Mouse (Mus musculus): ENCODE measurements around the gene Rab20. TPM values are rescaled to one million over a fixed set of nuclear protein-coding genes. Genes with fewer than 3 reads are reported as not detected.

Rab20 gene
- polyA plus RNA-seq, 1 experiment = 1.6 TPM

DNA sequence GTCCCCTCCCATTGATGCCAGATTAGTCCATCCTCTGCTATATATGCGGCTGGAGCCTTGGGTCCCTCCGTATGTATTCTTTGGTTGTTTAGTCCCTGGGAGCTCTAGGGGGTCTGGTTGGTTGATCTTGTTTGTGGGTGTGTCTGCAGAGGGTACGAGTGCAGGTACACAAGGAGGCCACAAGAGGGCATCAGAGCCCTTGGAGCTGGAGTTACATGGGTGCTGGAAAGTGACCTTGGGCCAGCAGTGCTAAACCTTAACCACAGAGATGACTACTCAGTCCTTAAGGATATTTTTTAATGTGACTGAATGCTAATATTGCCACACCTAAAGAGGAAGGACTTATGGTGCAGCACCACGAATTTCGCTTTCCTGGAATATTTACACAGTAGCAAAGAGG, 47.8 kb downstream of the Rab20 start:
- Histone ChIP-seq H3K27ac (ENCODE audit: insufficient read depth, low read length) (no peak overlapping the region), H3K9ac (ENCODE audit: low read depth, poor library complexity, severe bottlenecking) (no peak overlapping the region), H3K27me3 (ENCODE audit: control insufficient read depth, insufficient read depth, low read length, poor library complexity, severe bottlenecking) (no peaks in the 10 kb centered on the region), H3K4me1 (ENCODE audit: control insufficient read depth, insufficient read depth, low read length) (no peaks in the 10 kb centered on the region), H3K36me3 (ENCODE audit: control insufficient read depth, insufficient read depth, low read length, poor library complexity, severe bottlenecking) (no peaks in the 10 kb centered on the region), H3K9me3 (replicated peaks; ENCODE audit: control insufficient read depth, insufficient read depth, low read length, poor library complexity, severe bottlenecking) (no peaks in the 10 kb centered on the region), H3K4me3 (ENCODE audit: low read depth, low read length) (no peak overlapping the region)
- TF ChIP-seq CTCF (IDR thresholded peaks at IDR 0.05; ENCODE audit: low read depth, low read length) = peak; percentile 97
- TF ChIP-seq POLR2A (IDR thresholded peaks at IDR 0.05; ENCODE audit: insufficient read depth, low read length) = no peak
- no peak for TF ChIP-seq EP300 (IDR thresholded peaks at IDR 0.05; ENCODE audit: insufficient read depth, low read depth, low read length)

DNA sequence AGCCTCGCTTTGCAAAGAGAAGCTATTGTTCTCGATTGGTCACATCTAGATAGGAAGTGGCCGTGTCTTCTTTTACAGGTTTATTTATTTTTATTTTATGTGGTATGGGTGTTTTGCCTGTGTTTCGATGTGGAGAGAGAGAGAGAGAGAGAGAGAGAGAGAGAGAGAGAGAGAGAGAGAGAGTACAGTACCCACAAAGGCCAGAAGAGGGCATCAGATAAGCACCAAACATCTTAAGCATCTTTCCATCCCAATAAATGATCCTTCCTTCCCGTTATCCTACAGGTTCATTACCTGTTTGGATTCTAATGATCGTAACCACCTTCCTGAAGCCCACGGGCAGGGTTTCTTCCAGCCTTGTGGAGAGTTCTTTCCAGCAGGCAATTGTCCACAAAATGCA, 55.4 kb downstream of the Rab20 start:
- no peaks in the 10 kb centered on the region for H3K36me3 ChIP-seq (ENCODE audit: control insufficient read depth, insufficient read depth, low read length, poor library complexity, severe bottlenecking)

DNA sequence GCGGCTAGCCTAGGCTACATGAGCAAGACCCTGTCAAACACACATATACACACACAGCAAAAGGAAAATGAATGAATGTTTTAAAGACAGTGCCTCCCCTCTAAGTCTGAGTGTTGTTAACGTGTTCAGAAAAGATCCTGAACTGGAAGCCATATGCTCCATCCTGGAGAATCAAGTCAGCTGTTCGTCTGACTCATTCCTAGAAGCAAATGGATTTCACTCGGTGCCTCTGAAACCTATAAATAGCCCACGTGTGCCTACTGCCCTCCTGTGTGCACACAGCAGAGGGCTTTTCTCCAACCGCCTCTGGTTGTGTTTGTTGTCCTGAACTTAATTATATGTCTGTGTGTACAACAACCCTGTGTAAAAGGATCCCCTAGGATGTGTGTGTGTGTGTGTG, 56.5 kb downstream of the Rab20 start:
- no peak for TF ChIP-seq POLR2A (IDR thresholded peaks at IDR 0.05; ENCODE audit: insufficient read depth, low read length)
- TF ChIP-seq EP300 (IDR thresholded peaks at IDR 0.05; ENCODE audit: insufficient read depth, low read depth, low read length) = no peak
- Histone ChIP-seq H3K27ac (ENCODE audit: insufficient read depth, low read length) (no peak overlapping the region), H3K4me1 (ENCODE audit: control insufficient read depth, insufficient read depth, low read length) (no peaks in the 10 kb centered on the region), H3K36me3 (ENCODE audit: control insufficient read depth, insufficient read depth, low read length, poor library complexity, severe bottlenecking) (no peaks in the 10 kb centered on the region), H3K27me3 (ENCODE audit: control insufficient read depth, insufficient read depth, low read length, poor library complexity, severe bottlenecking) (no peaks in the 10 kb centered on the region), H3K9ac (ENCODE audit: low read depth, poor library complexity, severe bottlenecking) (no peak overlapping the region), H3K4me3 (ENCODE audit: low read depth, low read length) (no peak overlapping the region), H3K9me3 (replicated peaks; ENCODE audit: control insufficient read depth, insufficient read depth, low read length, poor library complexity, severe bottlenecking) (no peaks in the 10 kb centered on the region)

More for the DNA sequence above, 55.4 kb downstream of the Rab20 start:
- H3K4me1 ChIP-seq (ENCODE audit: control insufficient read depth, insufficient read depth, low read length) = no peaks in the 10 kb centered on the region
- H3K9me3 ChIP-seq (replicated peaks; ENCODE audit: control insufficient read depth, insufficient read depth, low read length, poor library complexity, severe bottlenecking) = no peaks in the 10 kb centered on the region
- no peak overlapping the region for H3K27ac ChIP-seq (ENCODE audit: insufficient read depth, low read length)
- H3K9ac ChIP-seq (ENCODE audit: low read depth, poor library complexity, severe bottlenecking) = no peak overlapping the region
- TF ChIP-seq CTCF (IDR thresholded peaks at IDR 0.05; ENCODE audit: low read depth, low read length) (no peak), POLR2A (IDR thresholded peaks at IDR 0.05; ENCODE audit: insufficient read depth, low read length) (no peak), EP300 (IDR thresholded peaks at IDR 0.05; ENCODE audit: insufficient read depth, low read depth, low read length) (no peak)
- H3K27me3 ChIP-seq (ENCODE audit: control insufficient read depth, insufficient read depth, low read length, poor library complexity, severe bottlenecking) = no peaks in the 10 kb centered on the region
- no peak overlapping the region for H3K4me3 ChIP-seq (ENCODE audit: low read depth, low read length)

DNA sequence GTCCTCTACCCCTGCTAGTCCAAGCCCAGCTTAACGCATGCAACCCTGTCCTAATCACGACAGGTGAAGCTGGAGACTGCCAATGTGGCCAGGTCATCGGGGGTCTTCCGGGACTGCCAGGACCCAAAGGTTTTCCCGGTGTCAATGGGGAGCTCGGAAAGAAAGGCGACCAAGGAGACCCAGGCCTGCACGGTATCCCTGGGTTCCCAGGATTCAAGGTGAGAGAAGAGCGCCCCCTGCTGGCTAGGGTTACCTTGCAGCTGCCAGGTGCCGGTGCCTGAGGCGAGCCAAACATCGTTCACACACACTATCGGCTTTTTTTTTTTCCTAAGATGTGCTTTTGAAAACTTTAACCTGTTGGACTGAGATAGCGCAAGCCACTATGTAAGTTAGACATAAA, 57.4 kb downstream of the Rab20 start:
- no peak overlapping the region for H3K4me3 ChIP-seq (ENCODE audit: low read depth, low read length)
- no peaks in the 10 kb centered on the region for H3K4me1 ChIP-seq (ENCODE audit: control insufficient read depth, insufficient read depth, low read length)
- no peaks in the 10 kb centered on the region for H3K9me3 ChIP-seq (replicated peaks; ENCODE audit: control insufficient read depth, insufficient read depth, low read length, poor library complexity, severe bottlenecking)
- no peak overlapping the region for H3K27ac ChIP-seq (ENCODE audit: insufficient read depth, low read length)
- no peaks in the 10 kb centered on the region for H3K36me3 ChIP-seq (ENCODE audit: control insufficient read depth, insufficient read depth, low read length, poor library complexity, severe bottlenecking)
- TF ChIP-seq CTCF (IDR thresholded peaks at IDR 0.05; ENCODE audit: low read depth, low read length) (peak; percentile 78), POLR2A (IDR thresholded peaks at IDR 0.05; ENCODE audit: insufficient read depth, low read length) (no peak)
- no peaks in the 10 kb centered on the region for H3K27me3 ChIP-seq (ENCODE audit: control insufficient read depth, insufficient read depth, low read length, poor library complexity, severe bottlenecking)
- no peak overlapping the region for H3K9ac ChIP-seq (ENCODE audit: low read depth, poor library complexity, severe bottlenecking)

DNA sequence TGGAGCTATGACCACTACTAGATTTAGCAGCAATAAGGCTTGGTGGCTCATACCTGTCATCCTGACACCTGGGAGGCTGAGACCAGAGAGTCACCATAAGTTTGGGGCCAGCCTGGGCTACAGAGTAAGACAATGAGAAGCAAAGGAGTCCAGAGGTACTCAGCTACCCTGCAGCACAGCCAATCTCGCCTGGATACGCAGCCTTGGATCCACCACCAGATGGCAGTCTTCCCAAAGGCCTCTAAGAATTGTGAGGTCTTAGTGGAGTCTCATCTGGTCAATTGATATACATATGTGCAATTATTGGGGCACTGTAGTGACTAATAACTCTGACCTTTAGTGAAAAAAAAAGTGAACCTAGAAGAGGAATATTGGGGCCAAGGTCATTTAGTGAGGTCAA, 58.9 kb downstream of the Rab20 start:
- Histone ChIP-seq H3K4me1 (ENCODE audit: control insufficient read depth, insufficient read depth, low read length) (no peaks in the 10 kb centered on the region), H3K36me3 (ENCODE audit: control insufficient read depth, insufficient read depth, low read length, poor library complexity, severe bottlenecking) (no peaks in the 10 kb centered on the region), H3K27me3 (ENCODE audit: control insufficient read depth, insufficient read depth, low read length, poor library complexity, severe bottlenecking) (no peaks in the 10 kb centered on the region), H3K27ac (ENCODE audit: insufficient read depth, low read length) (no peak overlapping the region), H3K9ac (ENCODE audit: low read depth, poor library complexity, severe bottlenecking) (no peak overlapping the region), H3K9me3 (replicated peaks; ENCODE audit: control insufficient read depth, insufficient read depth, low read length, poor library complexity, severe bottlenecking) (no peaks in the 10 kb centered on the region), H3K4me3 (ENCODE audit: low read depth, low read length) (no peak overlapping the region)
- TF ChIP-seq POLR2A (IDR thresholded peaks at IDR 0.05; ENCODE audit: insufficient read depth, low read length) (no peak), CTCF (IDR thresholded peaks at IDR 0.05; ENCODE audit: low read depth, low read length) (peak; percentile 71), EP300 (IDR thresholded peaks at IDR 0.05; ENCODE audit: insufficient read depth, low read depth, low read length) (no peak)

DNA sequence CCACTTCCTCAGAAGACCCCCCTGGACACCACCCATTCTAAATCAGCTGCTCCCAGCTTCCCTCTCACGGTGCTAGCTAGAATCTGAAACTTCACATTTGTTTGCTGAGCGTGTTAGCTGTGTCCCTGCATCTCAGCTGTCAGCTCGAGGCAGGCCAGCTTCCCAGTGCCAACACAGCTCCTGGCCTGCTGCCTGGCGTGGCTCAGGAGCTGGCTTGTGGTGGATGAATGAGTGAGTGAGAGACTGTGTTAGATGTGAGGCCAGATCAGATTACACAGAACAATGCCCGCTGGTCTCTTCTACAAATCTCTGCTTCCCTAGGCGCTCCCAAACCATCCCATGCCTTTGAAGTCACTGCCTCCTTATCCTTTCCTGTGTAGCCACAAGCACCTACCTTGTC, 59.3 kb downstream of the Rab20 start:
- H3K27me3 ChIP-seq (ENCODE audit: control insufficient read depth, insufficient read depth, low read length, poor library complexity, severe bottlenecking) = no peaks in the 10 kb centered on the region
- TF ChIP-seq EP300 (IDR thresholded peaks at IDR 0.05; ENCODE audit: insufficient read depth, low read depth, low read length) (no peak), CTCF (IDR thresholded peaks at IDR 0.05; ENCODE audit: low read depth, low read length) (no peak), POLR2A (IDR thresholded peaks at IDR 0.05; ENCODE audit: insufficient read depth, low read length) (no peak)
- no peaks in the 10 kb centered on the region for H3K4me1 ChIP-seq (ENCODE audit: control insufficient read depth, insufficient read depth, low read length)
- no peaks in the 10 kb centered on the region for H3K9me3 ChIP-seq (replicated peaks; ENCODE audit: control insufficient read depth, insufficient read depth, low read length, poor library complexity, severe bottlenecking)
- H3K4me3 ChIP-seq (ENCODE audit: low read depth, low read length) = no peak overlapping the region
- no peak overlapping the region for H3K27ac ChIP-seq (ENCODE audit: insufficient read depth, low read length)
- no peak overlapping the region for H3K9ac ChIP-seq (ENCODE audit: low read depth, poor library complexity, severe bottlenecking)
- H3K36me3 ChIP-seq (ENCODE audit: control insufficient read depth, insufficient read depth, low read length, poor library complexity, severe bottlenecking) = no peaks in the 10 kb centered on the region
